Mouse (Mus musculus): ENCODE data around the gene Cxcl14.

- TF ChIP-seq CTCF (IDR thresholded peaks at IDR 0.05; ENCODE audit: low read depth) (no peak), EP300 (IDR thresholded peaks at IDR 0.05; ENCODE audit: low read depth) (no peak)
Measured at GRCm38 (mm10) chr13:56344355-56344754, 48.0 kb upstream of the Cxcl14 start.
